Mouse (Mus musculus) T-cell, adult 2 months (primary cell): ENCODE results near the gene Nemp2.
"Not testable (repeated sequence)": the region's sequence is repeated elsewhere in the genome, so short reads cannot be mapped to it uniquely, and the experiment has no call there.

ENCODE experiments used
- DNase-seq: peaks from one replicate; pipeline ENCODE4 v3.0.0; 2022; ENCODE audit warnings: low spot score

Nemp2 gene

DNA sequence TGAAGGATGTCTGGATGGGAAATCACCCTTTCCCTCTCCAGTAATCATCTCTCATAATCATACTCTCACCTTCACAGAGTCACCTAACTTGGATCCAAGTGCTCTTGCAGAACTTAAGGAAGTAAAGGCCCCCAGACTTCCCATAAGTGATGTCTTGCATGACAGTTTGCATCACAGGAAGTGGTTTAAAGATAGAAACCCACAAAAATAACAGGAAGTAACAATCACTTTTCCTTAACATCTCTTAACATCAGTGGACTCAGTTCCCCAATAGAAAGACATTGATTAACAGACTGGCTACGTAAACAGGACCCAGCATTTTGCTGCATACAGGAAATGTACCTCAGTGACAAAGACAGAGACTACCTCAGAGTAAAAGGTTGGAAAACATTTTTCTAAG, 22.9 kb downstream of the Nemp2 start:
- DNase-seq: peak; percentile 73

GRCm38 (mm10) chr1:52655153-52655552, 24.6 kb downstream of the Nemp2 start:
- peak; percentile 70 for DNase-seq

DNA sequence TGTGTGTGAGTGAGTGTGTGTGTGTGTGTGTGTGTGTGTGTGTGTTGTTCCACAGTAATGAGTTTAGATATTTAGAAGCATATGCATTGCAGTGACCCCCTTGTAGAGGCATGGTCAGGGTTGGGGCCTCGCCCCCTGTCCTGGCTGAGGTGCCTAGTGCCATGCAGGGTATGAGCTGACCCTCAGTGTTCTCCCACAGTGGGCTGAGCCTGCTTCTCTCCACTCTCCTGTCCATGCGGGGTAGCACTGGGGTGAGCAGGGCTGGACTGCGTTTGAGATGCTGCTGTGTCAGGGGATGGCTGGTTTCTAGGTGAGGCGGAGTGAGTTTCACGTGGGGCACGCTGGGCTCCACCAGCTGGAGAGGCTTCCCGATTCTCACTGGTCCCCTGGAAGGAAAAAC, 27.7 kb downstream of the Nemp2 start:
- no peak for DNase-seq

GRCm38 (mm10) chr1:52660278-52660677, 29.8 kb downstream of the Nemp2 start:
- no peak for DNase-seq

- DNase-seq: no peak
Observed at GRCm38 (mm10) chr1:52660765-52661164, 30.3 kb downstream of the Nemp2 start.

DNA sequence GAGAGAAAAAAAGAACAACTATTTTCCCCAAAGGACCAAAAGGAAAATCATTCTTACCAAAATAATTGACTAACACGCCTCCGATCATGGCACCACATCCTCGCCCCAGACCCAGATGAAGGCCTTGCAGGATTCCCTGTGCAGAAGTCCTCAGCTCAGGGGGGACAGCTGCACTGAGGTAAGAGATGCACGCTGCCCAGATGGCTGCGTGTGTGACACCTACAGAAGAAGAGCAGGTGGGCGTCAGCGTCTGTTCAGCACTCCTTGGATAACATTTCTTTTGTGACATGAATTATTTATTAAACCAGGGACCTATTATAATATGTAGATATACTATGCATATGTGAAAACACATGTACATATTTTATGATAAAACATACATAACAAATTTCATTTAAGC, 32.7 kb downstream of the Nemp2 start:
- no peak for DNase-seq

DNA sequence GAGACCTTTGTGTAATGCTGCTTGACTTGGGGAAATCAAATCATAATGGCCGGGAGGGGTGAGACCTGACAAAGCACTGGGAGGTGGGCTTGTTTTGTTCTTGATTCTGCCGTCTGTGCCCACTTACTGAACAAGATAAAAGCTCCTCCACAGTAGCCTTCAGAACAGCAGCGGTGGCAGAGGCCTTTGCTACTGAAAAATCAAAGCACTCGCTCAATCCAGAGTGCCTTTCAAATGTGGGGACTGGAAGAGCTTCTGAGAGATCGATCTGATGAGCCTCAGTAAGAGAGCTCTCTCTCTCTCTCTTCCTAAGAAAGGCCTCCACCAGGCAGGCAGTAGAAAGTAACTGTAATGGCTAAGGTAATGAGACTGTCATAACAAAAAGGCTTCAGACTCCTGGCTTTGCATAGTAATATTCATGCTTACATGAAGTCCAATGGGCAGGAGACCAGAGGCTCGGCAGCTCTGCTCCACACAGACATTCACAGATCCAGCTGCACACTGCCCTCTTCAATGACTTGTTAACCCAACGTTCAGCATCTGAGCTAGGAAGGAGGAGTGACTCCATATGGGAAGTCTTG, 38.3 kb downstream of the Nemp2 start:
- DNase-seq: no peak

DNA sequence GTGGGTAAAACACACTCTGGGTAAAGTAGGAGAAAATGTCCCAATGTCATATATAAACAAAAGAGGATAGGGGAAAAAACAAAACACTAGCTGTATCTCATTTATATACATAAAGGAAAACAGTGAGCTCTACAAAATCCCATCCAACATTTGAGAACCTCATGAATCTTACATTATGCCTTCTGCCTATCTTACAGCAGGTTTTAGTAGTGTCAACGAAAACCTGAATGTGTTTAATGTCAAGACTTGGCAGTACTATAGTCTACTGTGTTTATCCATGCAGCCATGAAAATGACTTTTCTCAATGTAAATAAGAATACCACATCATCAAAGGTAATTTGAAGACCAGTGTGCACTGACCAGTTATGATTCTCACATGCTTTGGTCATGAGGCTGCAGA, 39.4 kb downstream of the Nemp2 start:
- DNase-seq: no peak

DNA sequence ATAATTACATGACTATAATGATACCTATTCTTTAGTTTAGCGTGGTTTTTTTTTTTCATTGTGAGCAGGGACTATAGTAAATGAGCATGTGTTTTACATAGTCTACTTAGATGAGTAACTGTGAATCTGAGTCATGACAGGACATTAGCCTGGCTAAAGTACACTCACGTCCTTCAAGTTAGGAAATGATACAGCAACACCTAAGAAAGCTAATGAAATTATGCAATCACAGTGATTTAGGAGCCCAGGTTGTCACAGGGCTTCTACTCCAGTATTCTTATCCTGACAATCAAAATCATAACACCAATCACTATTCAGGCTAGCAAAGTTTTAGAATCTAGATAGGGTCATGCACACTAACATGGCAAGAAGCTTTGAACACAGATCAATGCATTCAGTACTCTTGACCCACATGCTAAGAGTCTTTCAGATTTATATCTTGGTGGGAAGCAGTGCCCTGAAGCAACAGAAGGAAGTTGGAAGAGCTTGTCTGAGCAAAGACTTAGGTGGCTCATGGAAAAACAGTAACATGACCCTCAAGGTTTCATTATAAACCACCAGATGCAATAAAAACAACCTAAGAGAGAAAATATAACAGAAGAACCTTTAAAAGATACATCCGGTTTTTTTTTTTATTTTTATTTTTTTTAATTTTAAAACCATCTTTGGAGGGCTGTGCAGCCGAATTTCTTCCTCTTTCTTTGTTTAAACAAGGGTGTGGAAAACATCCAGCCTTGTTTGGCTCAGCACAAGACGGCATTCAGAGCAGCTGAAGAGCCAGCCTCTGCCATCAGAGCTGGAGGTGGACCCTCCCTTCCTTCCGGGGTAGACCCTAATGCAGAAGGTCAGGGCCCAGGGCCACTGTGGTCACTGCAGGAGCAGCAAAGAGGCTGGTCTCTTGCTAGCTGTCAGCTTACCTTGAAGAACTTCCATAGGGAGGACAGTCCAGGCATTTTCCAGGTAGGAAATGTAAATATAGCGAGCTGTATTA, 45.4 kb downstream of the Nemp2 start:
- no peak for DNase-seq

GRCm38 (mm10) chr1:52676621-52677020, 46.1 kb downstream of the Nemp2 start:
- no peak for DNase-seq

DNA sequence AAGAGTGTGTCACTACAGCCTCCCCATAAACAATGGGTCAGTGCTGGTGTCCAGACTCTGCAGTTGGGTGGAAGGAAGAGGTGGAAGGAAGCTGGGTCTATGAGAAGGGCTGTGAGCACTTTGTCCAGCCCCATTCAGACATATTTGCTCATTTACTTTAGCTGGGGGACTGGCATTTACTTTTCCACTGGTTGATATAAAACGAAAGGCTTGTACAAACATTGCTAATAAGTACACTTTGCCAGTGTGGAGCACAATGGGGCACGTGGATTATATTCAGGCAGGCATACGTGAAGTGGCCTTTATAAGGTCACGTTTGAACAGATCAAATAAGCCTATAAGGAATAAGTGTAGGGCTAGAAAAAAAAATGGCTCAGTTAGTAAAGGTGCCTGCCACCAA, 53.0 kb downstream of the Nemp2 start:
- no peak for DNase-seq

GRCm38 (mm10) chr1:52687636-52688035, 57.1 kb downstream of the Nemp2 start:
- DNase-seq: no peak

DNA sequence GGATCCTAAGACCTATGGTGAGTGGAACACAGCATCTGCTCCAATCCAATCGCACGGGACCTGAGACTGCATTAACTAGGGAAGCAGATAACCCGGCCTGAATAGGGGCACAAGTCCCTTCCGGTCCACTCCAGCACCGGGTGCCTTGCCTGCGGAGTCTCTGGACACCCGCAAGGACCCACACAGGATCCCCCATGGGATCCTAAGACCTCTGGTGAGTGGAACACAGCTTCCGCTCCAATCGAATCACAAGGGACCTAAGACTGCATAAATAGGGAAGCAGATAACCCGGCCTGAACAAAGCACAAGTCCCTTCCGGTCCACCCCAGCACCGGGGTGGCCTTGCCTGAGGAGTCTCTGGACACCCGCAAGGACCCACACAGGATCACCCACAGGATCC, 64.0 kb downstream of the Nemp2 start:
- not testable (repeated sequence) for DNase-seq
